ENCODE assay signal across 17 mouse cellular contexts in genomic region chr14:77807836-77808235, GRCm38 (mm10).
"Had no signal": no experiment of that assay in that cellular context is flagged by ENCODE, and none has a peak within 500 bp of the region (broad histone marks: within the 10 kb centered on the region; RNA-seq: fewer than 3 reads in every experiment).

No protein-coding gene starts in this region.

- H3K4me1 ChIP-seq: liver, embryonic 13.5 days; liver, embryonic 15.5 days; stomach, embryonic 15.5 days had no signal

- DNase-seq: liver, embryonic 13.5 days; liver, postnatal 0 days; lung, embryonic 14.5 days; lung, postnatal 14 days; lung, postnatal 36 days; right cerebral cortex, postnatal 14 days; thymus, adult 2 months; thymus, postnatal 25 days; thymus, postnatal 4 days had no signal

- H3K27me3 ChIP-seq: liver, embryonic 13.5 days; liver, embryonic 15.5 days; megakaryocyte, embryonic 14.5 days; midbrain, embryonic 13.5 days; midbrain, embryonic 15.5 days; neural tube, embryonic 12.5 days; stomach, embryonic 15.5 days had no signal

- H3K36me3 ChIP-seq: liver, embryonic 13.5 days; liver, embryonic 15.5 days; midbrain, embryonic 13.5 days; midbrain, embryonic 15.5 days; neural tube, embryonic 12.5 days; stomach, embryonic 15.5 days had no signal

- H3K27ac ChIP-seq: liver, embryonic 13.5 days; liver, embryonic 15.5 days; macrophage; midbrain, embryonic 13.5 days; midbrain, embryonic 15.5 days; neural tube, embryonic 12.5 days; stomach, embryonic 15.5 days; stomach, postnatal 0 days had no signal

- H3K4me3 ChIP-seq: liver, embryonic 13.5 days; liver, embryonic 15.5 days; megakaryocyte, embryonic 14.5 days; midbrain, embryonic 13.5 days; midbrain, embryonic 15.5 days; neural tube, embryonic 12.5 days; stomach, embryonic 15.5 days had no signal

- H3K9me3 ChIP-seq: liver, embryonic 13.5 days; liver, embryonic 15.5 days; megakaryocyte, embryonic 14.5 days; midbrain, embryonic 13.5 days; midbrain, embryonic 15.5 days; neural tube, embryonic 12.5 days; stomach, embryonic 15.5 days had no signal
